In genomic region chr19:24271746-24272426, GRCm38 (mm10) we compare ENCODE assay signal across 8 mouse cellular contexts. TPM values are rescaled to one million over a fixed set of nuclear protein-coding genes. Genes with fewer than 3 reads are reported as not detected.
DNase-seq lines count a peak whose midpoint lies in the region; ATAC-seq and TF ChIP-seq lines count a peak whose summit lies in the region.

No protein-coding gene starts in this region.

- no peak overlapping the region for H3ac ChIP-seq in myocyte (ENCODE audit: control insufficient read depth, insufficient read length)

- H3K27me3 ChIP-seq in heart, embryonic 11.5 days (ENCODE audit: control insufficient read depth, insufficient read depth, low read length), result no peaks in the 10 kb centered on the region
- H3K27me3 ChIP-seq in kidney, embryonic 15.5 days, result no peaks in the 10 kb centered on the region
- no peaks in the 10 kb centered on the region for H3K27me3 ChIP-seq in myocyte (ENCODE audit: control insufficient read depth, insufficient read depth, insufficient read length)

- H3K9ac ChIP-seq in heart, embryonic 11.5 days (ENCODE audit: low read depth, low read length), result peak overlapping the region; percentile 11; the same call in 1 of the 2 replicates
- H3K9ac ChIP-seq in kidney, embryonic 15.5 days, result no peak overlapping the region

- WGBS in heart, embryonic 11.5 days (ENCODE audit: insufficient replicate concordance), result 42% methylated on average over 16 of the region's 16 CpGs
- WGBS in kidney, embryonic 15.5 days, result 45% methylated on average over 16 of the region's 16 CpGs

- H3K9me3 ChIP-seq in heart, embryonic 11.5 days (replicated peaks; ENCODE audit: control insufficient read depth, low read length), result no peaks in the 10 kb centered on the region
- no peaks in the 10 kb centered on the region for H3K9me3 ChIP-seq in kidney, embryonic 15.5 days (replicated peaks)

- ATAC-seq in erythroid progenitor cell, adult 5-6 weeks (replicated peaks; ENCODE audit: low FRiP score, poor library complexity, severe bottlenecking), result peak; percentile 92
- ATAC-seq in heart, embryonic 11.5 days (replicated peaks; ENCODE audit: insufficient number of reproducible peaks, low FRiP score, low TSS enrichment), result peak; percentile 56
- peak; percentile 82 for ATAC-seq in kidney, embryonic 15.5 days (replicated peaks; ENCODE audit: low FRiP score)

- H3K36me3 ChIP-seq in heart, embryonic 11.5 days (ENCODE audit: control insufficient read depth, insufficient read depth, low read length), result peaks cover 2% of the 10 kb centered on the region; the same call in 1 of the 2 replicates
- H3K36me3 ChIP-seq in kidney, embryonic 15.5 days, result peaks cover 41% of the 10 kb centered on the region
- H3K36me3 ChIP-seq in myocyte (ENCODE audit: control insufficient read depth, insufficient read depth), result no peaks in the 10 kb centered on the region

- H3K4me2 ChIP-seq in heart, embryonic 11.5 days, result peak overlapping the region; percentile 31
- H3K4me2 ChIP-seq in kidney, embryonic 15.5 days, result peak overlapping the region; percentile 48
- H3K4me2 ChIP-seq in myocyte (ENCODE audit: low read depth), result peak overlapping the region; percentile 3

- DNase-seq in CD4-positive, CD25-positive, alpha-beta regulatory T cell, adult 2 months (ENCODE audit: low read depth, low spot score), result peak; percentile 88
- DNase-seq in brain, embryonic 18.5 days (ENCODE audit: low read depth, low spot score), result peak; percentile 79
- DNase-seq in liver, result peak; percentile 86
- peak; percentile 72 to 89 for DNase-seq in spleen, postnatal 4 days (ENCODE audit: low spot score in 2 of 2)

- 0 out of 2 replicates have a peak overlapping the region, but pooled peaks have one; percentile 12 for H3K4me3 ChIP-seq in heart, embryonic 11.5 days (ENCODE audit: low read depth, low read length)
- no peak overlapping the region for H3K4me3 ChIP-seq in kidney, embryonic 15.5 days (replicated peaks)
- H3K4me3 ChIP-seq in myocyte, result no peak overlapping the region

- H3K79me2 ChIP-seq in myocyte (ENCODE audit: control insufficient read depth, insufficient read depth), result no peaks in the 10 kb centered on the region

- H3K4me1 ChIP-seq in heart, embryonic 11.5 days (ENCODE audit: control insufficient read depth, insufficient read depth, low read length), result 0 out of 2 replicates have a peak, but pooled peaks cover 2% of the 10 kb centered on the region
- peaks cover 11% of the 10 kb centered on the region for H3K4me1 ChIP-seq in kidney, embryonic 15.5 days

- TF ChIP-seq POLR2A in myocyte (IDR thresholded peaks at IDR 0.05; ENCODE audit: insufficient read length, low read depth), result no peak

- no peak overlapping the region for H3K27ac ChIP-seq in heart, embryonic 11.5 days (ENCODE audit: low read depth, low read length)
- 0 out of 2 replicates have a peak overlapping the region, but pooled peaks have one; percentile 65 for H3K27ac ChIP-seq in kidney, embryonic 15.5 days

TF ChIP-seq in myocyte, 11 proteins besides CTCF, POLR2A, EP300 and RAD21:
- TF ChIP-seq TCF12 (IDR thresholded peaks at IDR 0.05; ENCODE audit: insufficient read depth, poor library complexity, severe bottlenecking), result no peak
- TF ChIP-seq E2F4 (IDR thresholded peaks at IDR 0.05; ENCODE audit: insufficient read depth), result no peak
- no peak for TF ChIP-seq TCF3 (IDR thresholded peaks at IDR 0.05; ENCODE audit: insufficient read length, low read depth)
- no peak for TF ChIP-seq MYOD1 (IDR thresholded peaks at IDR 0.05; ENCODE audit: control insufficient read depth in 1 of 3, insufficient read length in 2 of 3, low read depth in 2 of 3)
- no peak for TF ChIP-seq MAX (IDR thresholded peaks at IDR 0.05; ENCODE audit: low read depth)
- no peak for TF ChIP-seq CEBPB (IDR thresholded peaks at IDR 0.05; ENCODE audit: insufficient read depth, poor library complexity, severe bottlenecking)
- no peak for TF ChIP-seq USF1 (IDR thresholded peaks at IDR 0.05; ENCODE audit: low read depth)
- TF ChIP-seq MYOG (IDR thresholded peaks at IDR 0.05; ENCODE audit: control insufficient read depth in 1 of 3, insufficient read depth in 1 of 3, insufficient read length in 2 of 3, low read depth in 2 of 3), result no peak
- TF ChIP-seq SRF (IDR thresholded peaks at IDR 0.05; ENCODE audit: control insufficient read depth, insufficient read length, low read depth), result no peak
- TF ChIP-seq REST (IDR thresholded peaks at IDR 0.05; ENCODE audit: insufficient read depth, insufficient read length), result no peak
- TF ChIP-seq POLR2AphosphoS2 (IDR thresholded peaks at IDR 0.05; ENCODE audit: insufficient read length, low read depth), result no peak
TF ChIP-seq in myocyte: peak in this region for 0.

RNA-seq across cellular contexts. Expression of gene Fxn, which starts 8.5 kb away (rescaled TPM):
- 26.4 and 31.7 TPM in 2 replicates for total RNA-seq in erythroid progenitor cell, adult 5-6 weeks (2015; ENCODE audit: low replicate concordance)
- 20.0 and 25.9 TPM in 2 replicates for total RNA-seq in erythroid progenitor cell, adult 5-6 weeks (2017; ENCODE audit: low replicate concordance)
- 60.3 and 67.0 TPM in 2 replicates for polyA plus RNA-seq in heart, embryonic 11.5 days (2014; fragmentation: Nextera tagmentation; extraction: Ambion mirVana)
- 58.4 and 60.8 TPM in 2 replicates for polyA plus RNA-seq in kidney, embryonic 15.5 days (2015; fragmentation: Nextera tagmentation; extraction: Ambion mirVana)
- 17.6 TPM for polyA plus RNA-seq in myocyte (2012; fragmentation: generic; extraction: Trizol)

RNA-seq across cellular contexts. Expression of gene Tjp2, which starts 47.1 kb away (rescaled TPM):
- not detected in 2 replicates for total RNA-seq in erythroid progenitor cell, adult 5-6 weeks (2015; ENCODE audit: low replicate concordance)
- total RNA-seq in erythroid progenitor cell, adult 5-6 weeks (2017; ENCODE audit: low replicate concordance), result 1.3 and 3.7 TPM in 2 replicates
- 21.3 and 25.0 TPM in 2 replicates for polyA plus RNA-seq in heart, embryonic 11.5 days (2014; fragmentation: Nextera tagmentation; extraction: Ambion mirVana)
- 31.3 and 31.4 TPM in 2 replicates for polyA plus RNA-seq in kidney, embryonic 15.5 days (2015; fragmentation: Nextera tagmentation; extraction: Ambion mirVana)
- polyA plus RNA-seq in myocyte (2012; fragmentation: generic; extraction: Trizol), result 5.2 TPM
